Mouse (Mus musculus) erythroblast, embryonic 14.5 days (primary cell): ENCODE results near the gene Kcnma1.

ENCODE experiments used
- GATA1 ChIP-seq: IDR thresholded peaks from 2 replicates; pipeline ENCODE4 v1.6.1; 2012; ENCODE audit warnings: low read length, inconsistent platforms, mixed read lengths
- TAL1 ChIP-seq: IDR thresholded peaks from 3 replicates; pipeline ENCODE4 v1.6.1; 2012; ENCODE audit warnings: low read length, inconsistent platforms, mixed read lengths

DNA sequence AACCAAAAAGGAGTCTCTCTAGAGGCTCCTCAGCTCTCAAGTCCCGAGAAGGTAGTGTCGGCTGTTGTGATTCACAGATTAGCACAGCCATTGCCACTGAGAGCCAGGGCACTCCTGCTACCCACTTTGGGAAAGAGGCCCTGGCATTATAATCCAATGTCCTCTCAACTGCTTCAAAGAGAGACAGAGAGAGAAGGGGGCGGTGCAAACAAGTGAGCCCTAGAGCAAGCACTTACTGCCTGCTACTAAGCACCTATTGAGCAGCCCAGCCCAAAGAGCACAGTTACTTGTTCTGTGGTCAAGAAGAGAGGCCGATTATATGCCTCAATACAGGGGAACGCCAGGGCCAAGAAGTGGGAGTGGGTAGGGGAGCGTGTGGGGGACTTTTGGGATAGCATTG is 16.4 kb downstream of the Kcnma1 start:
- no peak for TF ChIP-seq TAL1
- TF ChIP-seq GATA1: no peak
